Mouse (Mus musculus) Patski (cell line): ENCODE data around the gene Camk1d. TPM values are rescaled to one million over a fixed set of nuclear protein-coding genes. Genes with fewer than 3 reads are reported as not detected.

Experiments used
- ATAC-seq: fragments of 100-300 bp; one replicate; pipeline ENCODE4 v1.8.0; 2021
- CTCF ChIA-PET: fragments of 350-600 bp; sonication (Branson Sonifier 250); formaldehyde crosslinking; loops from one replicate; lab custom pipeline; 2022; ENCODE audit warnings: inconsistent platforms; lab: Charles Lee
- POLR2A ChIA-PET: fragments of 350-600 bp; sonication (Branson Sonifier 250); formaldehyde crosslinking; loops from one replicate; lab custom pipeline; 2022; ENCODE audit warnings: antibody characterized with exemption, inconsistent platforms; lab: Charles Lee
- DNase-seq: peaks from one replicate; pipeline ENCODE4 v3.0.0-alpha.2; 2011; ENCODE audit warnings: low read depth, low spot score
- H3K27me3 ChIP-seq: fragments of 371-371 bp; one replicate; pipeline ENCODE4 v1.5.1; 2021
- CTCF ChIP-seq: fragments of 100-300 bp; IDR thresholded peaks from one replicate; pipeline ENCODE4 v1.5.1; 2021
- in situ Hi-C: fragments of 300-500 bp; cut with MboI; formaldehyde crosslinking; loops from 3 replicates; pipeline ENCODE4 v1.11.1; 2018; ENCODE audit warnings: low pct_unique_long_range_greater_than_20kb, mixed read lengths
- polyA plus RNA-seq: library from polyadenylated mRNA; unstranded; gene quantifications from one replicate; pipeline ENCODE4 v1.2.3, GENCODE M21; 2021

Camk1d gene
- polyA plus RNA-seq, 1 experiment from 2014 or later = 2.0 TPM

- ChIA-PET POLR2A (no interaction called here), CTCF (interaction anchor here (1.3 kb wide), 1 partner anchor 10 kb away, joined by 3 read pairs; no protein-coding TSS in a partner anchor)
- in situ Hi-C loops = no loop called here
- ATAC-seq (no peak), DNase-seq (no peak)
- TF ChIP-seq CTCF = no peak
- peaks cover 12% of the 10 kb centered on the region for H3K27me3 ChIP-seq
Observed at GRCm38 (mm10) chr2:5584318-5585027, 129.8 kb downstream of the Camk1d start.

GRCm38 (mm10) chr2:5579391-5579790 lies 134.9 kb downstream of the Camk1d start:
- DNase-seq = no peak
- TF ChIP-seq CTCF = no peak
- in situ Hi-C loops = no loop called here
- ATAC-seq = no peak
- POLR2A ChIA-PET = interaction anchor here (0.6 kb wide), 1 partner anchor 47 kb away, joined by 4 read pairs; no protein-coding TSS in a partner anchor
- CTCF ChIA-PET = no interaction called here
- peaks cover 3% of the 10 kb centered on the region for H3K27me3 ChIP-seq

GRCm38 (mm10) chr2:5577399-5578129 lies 136.8 kb downstream of the Camk1d start:
- no peak for TF ChIP-seq CTCF
- POLR2A ChIA-PET = interaction anchor here (1.3 kb wide), 1 partner anchor 8 kb away, joined by 3 read pairs; no protein-coding TSS in a partner anchor
- DNase-seq (no peak), ATAC-seq (no peak)
- in situ Hi-C loops = no loop called here
- H3K27me3 ChIP-seq = no peaks in the 10 kb centered on the region
- CTCF ChIA-PET = no interaction called here

- in situ Hi-C loops = no loop called here
- DNase-seq (no peak), ATAC-seq (no peak)
- no peaks in the 10 kb centered on the region for H3K27me3 ChIP-seq
- no peak for TF ChIP-seq CTCF
- POLR2A ChIA-PET = interaction anchor here (0.7 kb wide), 1 partner anchor 18 kb away, joined by 3 read pairs; no protein-coding TSS in a partner anchor
- CTCF ChIA-PET = no interaction called here
Observed at GRCm38 (mm10) chr2:5572314-5573006, 141.9 kb downstream of the Camk1d start.

- POLR2A ChIA-PET = interaction anchor here (0.6 kb wide), 1 partner anchor 125 kb away, joined by 3 read pairs; no protein-coding TSS in a partner anchor
- DNase-seq (no peak), ATAC-seq (no peak)
- CTCF ChIA-PET = no interaction called here
- TF ChIP-seq CTCF = no peak
- in situ Hi-C loops = no loop called here
- H3K27me3 ChIP-seq = no peaks in the 10 kb centered on the region
Observed at GRCm38 (mm10) chr2:5566611-5567010, 147.7 kb downstream of the Camk1d start.

GRCm38 (mm10) chr2:5563685-5564084 lies 150.6 kb downstream of the Camk1d start:
- no peak for TF ChIP-seq CTCF
- ChIA-PET POLR2A (no interaction called here), CTCF (no interaction called here)
- ATAC-seq = no peak
- in situ Hi-C loops = no loop called here
- DNase-seq = no peak
- no peaks in the 10 kb centered on the region for H3K27me3 ChIP-seq

- H3K27me3 ChIP-seq = no peaks in the 10 kb centered on the region
- TF ChIP-seq CTCF = no peak
- ATAC-seq = no peak
- CTCF ChIA-PET = interaction anchor here (1.3 kb wide), 1 partner anchor 35 kb away, joined by 3 read pairs; no protein-coding TSS in a partner anchor
- DNase-seq = no peak
- in situ Hi-C loops = no loop called here
- POLR2A ChIA-PET = no interaction called here
Observed at GRCm38 (mm10) chr2:5561446-5561845, 152.9 kb downstream of the Camk1d start.

- in situ Hi-C loops = no loop called here
- ChIA-PET POLR2A (no interaction called here), CTCF (no interaction called here)
- DNase-seq (no peak), ATAC-seq (no peak)
- H3K27me3 ChIP-seq = no peaks in the 10 kb centered on the region
- no peak for TF ChIP-seq CTCF
Observed at GRCm38 (mm10) chr2:5553264-5553663, 161.1 kb downstream of the Camk1d start.

GRCm38 (mm10) chr2:5551758-5552255 lies 162.5 kb downstream of the Camk1d start:
- TF ChIP-seq CTCF = no peak
- CTCF ChIA-PET = interaction anchor here (1.5 kb wide), 1 partner anchor 90 kb away, joined by 3 read pairs; no protein-coding TSS in a partner anchor
- DNase-seq (no peak), ATAC-seq (no peak)
- in situ Hi-C loops = no loop called here
- POLR2A ChIA-PET = no interaction called here
- no peaks in the 10 kb centered on the region for H3K27me3 ChIP-seq

GRCm38 (mm10) chr2:5549334-5549733 lies 165.0 kb downstream of the Camk1d start:
- TF ChIP-seq CTCF = no peak
- ChIA-PET POLR2A (no interaction called here), CTCF (no interaction called here)
- in situ Hi-C loops = no loop called here
- H3K27me3 ChIP-seq = peaks cover 8% of the 10 kb centered on the region
- ATAC-seq (no peak), DNase-seq (no peak)
